Mouse (Mus musculus) cerebellum, postnatal 36 days (tissue): Measurements from ENCODE around the gene Gpr176.

Source experiments
- DNase-seq, 2 experiments: peaks; one replicate each; pipeline ENCODE4 v3.0.0; 2021 to 2022; ENCODE audit warnings: mixed read lengths in 2 of 2

Gpr176 gene

GRCm38 (mm10) chr2:118228486-118229079, 144.6 kb downstream of the Gpr176 start:
- DNase-seq = no peak
